Mouse (Mus musculus) heart, adult 9 months (tissue): Measurements from ENCODE around the gene AB124611.
"Not testable (repeated sequence)": the region's sequence is repeated elsewhere in the genome, so short reads cannot be mapped to it uniquely, and the experiment has no call there.

Source experiments
- DNase-seq, 2 experiments: peaks; one replicate each; pipeline ENCODE4 v3.0.0; 2022; ENCODE audit warnings: low spot score in 2 of 2

AB124611 gene

GRCm38 (mm10) chr9:21525937-21526633 is at the start of gene AB124611:
TSS of gene AB124611 (plus strand) at chr9:21526176.
- peak; percentile 48 to 68 for DNase-seq

- DNase-seq = no peak
These were observed 48.3 kb upstream of the AB124611 start for GRCm38 (mm10) chr9:21477707-21478106.

GRCm38 (mm10) chr9:21484065-21484464 is 41.9 kb upstream of the AB124611 start:
- no peak for DNase-seq

- not testable (repeated sequence) for DNase-seq
These were observed 37.7 kb upstream of the AB124611 start for GRCm38 (mm10) chr9:21488246-21488645.

- DNase-seq = no peak
These were observed 35.3 kb upstream of the AB124611 start for GRCm38 (mm10) chr9:21490696-21491095.

- no peak for DNase-seq
These were observed 32.1 kb upstream of the AB124611 start for GRCm38 (mm10) chr9:21493907-21494306.

GRCm38 (mm10) chr9:21494726-21495125 is 31.2 kb upstream of the AB124611 start:
- DNase-seq = no peak

- peak; percentile 54 to 61 for DNase-seq
These were observed 29.5 kb upstream of the AB124611 start for GRCm38 (mm10) chr9:21496308-21497049.

- no peak for DNase-seq
These were observed 28.9 kb upstream of the AB124611 start for GRCm38 (mm10) chr9:21497050-21497542.

GRCm38 (mm10) chr9:21497664-21498063 is 28.3 kb upstream of the AB124611 start:
- no peak for DNase-seq

GRCm38 (mm10) chr9:21498284-21498902 is 27.6 kb upstream of the AB124611 start:
- DNase-seq = no peak

GRCm38 (mm10) chr9:21503352-21503751 is 22.6 kb upstream of the AB124611 start:
- no peak for DNase-seq

GRCm38 (mm10) chr9:21505767-21506166 is 20.2 kb upstream of the AB124611 start:
- DNase-seq = no peak

GRCm38 (mm10) chr9:21507753-21508430 is 18.1 kb upstream of the AB124611 start:
- DNase-seq = no peak

GRCm38 (mm10) chr9:21508871-21509404 is 17.0 kb upstream of the AB124611 start:
- DNase-seq = no peak

GRCm38 (mm10) chr9:21509772-21510688 is 15.9 kb upstream of the AB124611 start, which contains the start of gene Tmed1:
TSS of gene Tmed1 (minus strand) at chr9:21510252.
- peak; percentile 99 for DNase-seq

GRCm38 (mm10) chr9:21510689-21511015 is 15.3 kb upstream of the AB124611 start:
- no peak for DNase-seq

GRCm38 (mm10) chr9:21511052-21511451 is 14.9 kb upstream of the AB124611 start:
- no peak for DNase-seq

GRCm38 (mm10) chr9:21513466-21513865 is 12.5 kb upstream of the AB124611 start:
- DNase-seq = no peak

- no peak for DNase-seq
These were observed 8.0 kb upstream of the AB124611 start for GRCm38 (mm10) chr9:21517947-21518495.
